Mouse (Mus musculus): Measurements from ENCODE around the gene Evi5.

- no peak for TF ChIP-seq CTCF (IDR thresholded peaks at IDR 0.05)
- no peak for TF ChIP-seq EP300 (IDR thresholded peaks at IDR 0.05)
These were observed 36.1 kb upstream of the Evi5 start for GRCm38 (mm10) chr5:107911012-107911411.

Data from lung, postnatal 0 days (tissue).